Mouse (Mus musculus): ENCODE data around the gene Prcc.

- peak; percentile 23; the same call in 1 of the 2 replicates for TF ChIP-seq POLR2A (IDR thresholded peaks at IDR 0.05; ENCODE audit: borderline replicate concordance, extremely low read depth, insufficient read depth, insufficient read length, poor library complexity, severe bottlenecking)
- peak; percentile 71 for TF ChIP-seq CTCF (IDR thresholded peaks at IDR 0.05; ENCODE audit: borderline replicate concordance, extremely low read depth, insufficient read depth, insufficient read length)
Measured at GRCm38 (mm10) chr3:87930078-87930795, 44.8 kb upstream of the Prcc start, which contains the start of the genes Isg20l2 and Rrnad1.

All from brain, embryonic 14.5 days (tissue).